In genomic region chr7:135485796-135486410, GRCm38 (mm10) we compare ENCODE assay signal across 8 mouse cellular contexts. TPM values are rescaled to one million over a fixed set of nuclear protein-coding genes. Genes with fewer than 3 reads are reported as not detected.
DNase-seq lines count a peak whose midpoint lies in the region; ATAC-seq lines count a peak whose summit lies in the region.

No protein-coding gene starts in this region.

- H3K4me2 ChIP-seq in neural tube, embryonic 14.5 days (ENCODE audit: low read depth, low read length) = 0 out of 2 replicates have a peak overlapping the region, but pooled peaks have one; percentile 3

- H3K9me3 ChIP-seq in hindbrain, embryonic 10.5 days = no peaks in the 10 kb centered on the region
- H3K9me3 ChIP-seq in neural tube, embryonic 14.5 days (ENCODE audit: control insufficient read depth, low read length) = no peaks in the 10 kb centered on the region

- peaks cover 58% of the 10 kb centered on the region for H3K27me3 ChIP-seq in hindbrain, embryonic 10.5 days (ENCODE audit: insufficient read depth, poor library complexity, severe bottlenecking)
- no peaks in the 10 kb centered on the region for H3K27me3 ChIP-seq in neural tube, embryonic 14.5 days (ENCODE audit: control insufficient read depth, insufficient read depth, low read length)

- no peak overlapping the region for H3K4me3 ChIP-seq in hindbrain, embryonic 10.5 days
- no peak overlapping the region for H3K4me3 ChIP-seq in neural tube, embryonic 14.5 days (ENCODE audit: low read depth, low read length)

- intact Hi-C loops in left cerebral cortex, postnatal 14 days (cut with DNase I) = loop anchor here (10.0 kb wide), 1 partner anchor 1811 kb away; no protein-coding TSS in a partner anchor

- peak overlapping the region; percentile 8; the same call in 1 of the 2 replicates for H3K27ac ChIP-seq in hindbrain, embryonic 10.5 days
- no peak overlapping the region for H3K27ac ChIP-seq in neural tube, embryonic 14.5 days (ENCODE audit: low read depth, low read length)

- peak; percentile 76 for ATAC-seq in neural tube, embryonic 14.5 days (ENCODE audit: low read depth)

- H3K9ac ChIP-seq in neural tube, embryonic 14.5 days (replicated peaks; ENCODE audit: low read depth, low read length) = no peak overlapping the region

- peak; percentile 27 for DNase-seq in adrenal gland, adult 2 months
- no peak for DNase-seq in adrenal gland, adult 8-10 months
- DNase-seq in 3134 (ENCODE audit: extremely low read depth, insufficient read length, low spot score) = peak; percentile 38
- DNase-seq in cerebellum, postnatal 14 days = peak; percentile 84 to 88
- DNase-seq in hindbrain, embryonic 10.5 days (ENCODE audit: low spot score) = peak; percentile 66
- peak; percentile 43 to 73 for DNase-seq in left cerebral cortex, postnatal 14 days (ENCODE audit: low spot score in 2 of 2)
- no peak for DNase-seq in urinary bladder, adult 2 months (ENCODE audit: low spot score)

- no peaks in the 10 kb centered on the region for H3K36me3 ChIP-seq in hindbrain, embryonic 10.5 days
- H3K36me3 ChIP-seq in neural tube, embryonic 14.5 days (ENCODE audit: control insufficient read depth, insufficient read depth, low read length) = no peaks in the 10 kb centered on the region

- WGBS in hindbrain, embryonic 10.5 days = 15% methylated on average over 12 of the region's 12 CpGs
- 10% methylated on average over 12 of the region's 12 CpGs for WGBS in neural tube, embryonic 14.5 days

- peaks cover 29% of the 10 kb centered on the region for H3K4me1 ChIP-seq in hindbrain, embryonic 10.5 days (replicated peaks)
- H3K4me1 ChIP-seq in neural tube, embryonic 14.5 days (ENCODE audit: control insufficient read depth, insufficient read depth, low read length) = 0 out of 2 replicates have a peak, but pooled peaks cover 5% of the 10 kb centered on the region

RNA-seq across cellular contexts. Expression of gene Clrn3, which starts 42.6 kb away (rescaled TPM):
- not detected for total RNA-seq in adrenal gland, adult 2 months (2021)
- not detected in 2 replicates for polyA plus RNA-seq in adrenal gland, adult 2 months (2012; rRNA removed)
- total RNA-seq in adrenal gland, adult 8-10 months (2022) = not detected
- not detected in 2 replicates for polyA plus RNA-seq in hindbrain, embryonic 10.5 days (2016; fragmentation: Nextera tagmentation; extraction: Ambion mirVana)
- total RNA-seq in left cerebral cortex, postnatal 14 days (2021) = not detected
- 0.08 TPM in 1 of 2 replicates, not detected in the other for polyA plus RNA-seq in neural tube, embryonic 14.5 days (2014; fragmentation: Nextera tagmentation; extraction: Ambion mirVana)
- not detected in 2 replicates for polyA plus RNA-seq in urinary bladder, adult 2 months (2012; rRNA removed)

RNA-seq across cellular contexts. Expression of gene Ptpre, which starts 51.4 kb away (rescaled TPM):
- 1 to 10 TPM; 3.5 to 8.1 TPM for total RNA-seq in adrenal gland, adult 2 months (2021)
- polyA plus RNA-seq in adrenal gland, adult 2 months (2012; rRNA removed) = 1.4 and 1.9 TPM in 2 replicates
- 10 to 100 TPM in 2 of 4 experiments, 1 to 10 TPM in 2; 6.9 to 12.3 (median 9.7) TPM for total RNA-seq in adrenal gland, adult 8-10 months (2022)
- polyA plus RNA-seq in hindbrain, embryonic 10.5 days (2016; fragmentation: Nextera tagmentation; extraction: Ambion mirVana) = 0.68 and 0.85 TPM in 2 replicates
- total RNA-seq in left cerebral cortex, postnatal 14 days (2021) = 10 to 100 TPM; 23.7 to 31.2 TPM
- 13.3 and 15.4 TPM in 2 replicates for polyA plus RNA-seq in neural tube, embryonic 14.5 days (2014; fragmentation: Nextera tagmentation; extraction: Ambion mirVana)
- 6.5 and 7.4 TPM in 2 replicates for polyA plus RNA-seq in urinary bladder, adult 2 months (2012; rRNA removed)

Comparison
In these comparisons a context has a peak if more than half of its experiments do, and no peak if none do; other contexts are left out.
1. DNase-seq: peak in adrenal gland, adult 2 months (single experiment), 3134 (single experiment), cerebellum, postnatal 14 days (2 of 2), hindbrain, embryonic 10.5 days (single experiment) and left cerebral cortex, postnatal 14 days (2 of 2); none in adrenal gland, adult 8-10 months (single experiment) and urinary bladder, adult 2 months (single experiment).